Mouse (Mus musculus): Measurements from ENCODE around the gene Ppia. TPM values are rescaled to one million over a fixed set of nuclear protein-coding genes. Genes with fewer than 3 reads are reported as not detected.
A peak's percentile ranks its signal among the peaks of the same experiment; 100 is the strongest.
"Not testable (repeated sequence)": the region's sequence is repeated elsewhere in the genome, so short reads cannot be mapped to it uniquely, and the experiment has no call there.

Gene Ppia
- total RNA-seq (2015; ENCODE audit: low replicate concordance) (1,176 and 1,185 TPM in 2 replicates), total RNA-seq (2017; ENCODE audit: low replicate concordance) (351 and 513 TPM in 2 replicates)

DNA sequence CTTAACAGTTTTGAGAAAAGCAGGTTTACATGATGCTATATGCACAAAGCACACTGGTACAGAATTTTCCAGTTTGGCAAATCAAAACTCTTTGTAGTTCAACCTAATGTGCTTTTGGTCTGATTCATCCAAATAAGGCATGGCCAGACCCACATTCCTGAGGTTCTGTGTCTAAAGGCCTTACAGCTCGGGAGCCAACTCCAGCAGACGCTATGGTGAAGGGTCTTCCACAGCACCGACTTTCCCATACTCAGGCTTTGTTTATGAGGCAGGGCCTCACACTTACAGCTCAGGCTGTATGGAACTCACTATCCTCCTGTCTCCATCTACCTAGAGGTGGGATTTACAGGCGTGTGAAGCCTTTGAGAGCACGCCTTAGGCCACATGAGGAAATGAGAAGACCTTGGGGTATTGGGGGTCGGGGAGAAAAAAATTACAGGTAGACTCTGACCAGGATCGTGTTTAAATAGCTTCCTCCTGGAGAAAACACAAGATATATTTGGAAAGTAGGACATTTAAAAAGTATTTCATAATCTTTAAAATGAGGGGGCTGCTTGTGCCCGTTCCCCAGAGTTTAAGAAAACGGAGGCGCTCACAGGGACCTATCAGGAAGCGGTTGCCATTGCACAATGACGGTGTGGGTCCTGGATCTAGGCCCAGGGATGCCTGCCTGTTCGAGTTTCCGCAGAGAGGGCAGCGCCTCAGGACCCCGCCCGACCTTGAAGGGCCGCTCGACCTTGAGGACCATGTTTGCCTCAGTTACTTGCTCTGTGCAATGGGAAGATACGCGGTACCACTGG is at the start of gene Ppia:
Gene Ppia, plus strand, starts transcription at position 693 of the 800 bp plus-strand sequence.
- peak; percentile 46 for ATAC-seq (replicated peaks; ENCODE audit: low FRiP score, poor library complexity, severe bottlenecking)

GRCm38 (mm10) chr11:6365885-6366284 is 49.4 kb upstream of the Ppia start:
- peak; percentile 93 for ATAC-seq (replicated peaks; ENCODE audit: low FRiP score, poor library complexity, severe bottlenecking)

- no peak for ATAC-seq (replicated peaks; ENCODE audit: low FRiP score, poor library complexity, severe bottlenecking)
These were observed 48.8 kb upstream of the Ppia start for GRCm38 (mm10) chr11:6366434-6366833.

GRCm38 (mm10) chr11:6367156-6367555 is 48.1 kb upstream of the Ppia start:
- no peak for ATAC-seq (replicated peaks; ENCODE audit: low FRiP score, poor library complexity, severe bottlenecking)

DNA sequence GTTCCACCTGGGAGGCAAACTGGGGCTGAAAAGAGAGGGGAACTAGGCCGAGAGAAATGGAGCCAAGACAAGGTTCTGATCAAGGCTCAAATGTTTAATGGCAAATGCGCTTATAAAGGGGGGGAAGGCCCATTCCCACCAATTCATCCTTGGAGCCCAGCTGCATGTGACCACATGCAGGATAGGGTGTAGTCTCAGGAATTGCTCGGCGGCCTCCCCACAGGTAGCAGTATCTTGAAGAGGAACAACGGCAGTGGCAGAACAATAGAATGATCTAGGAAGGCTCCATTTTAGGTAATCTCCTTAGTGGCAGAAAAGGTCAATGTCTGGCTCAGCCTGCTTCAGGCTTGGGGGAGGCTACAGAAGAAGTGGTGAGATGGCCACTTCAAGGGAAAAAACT is 47.3 kb upstream of the Ppia start:
- not testable (repeated sequence) for ATAC-seq (replicated peaks; ENCODE audit: low FRiP score, poor library complexity, severe bottlenecking)

DNA sequence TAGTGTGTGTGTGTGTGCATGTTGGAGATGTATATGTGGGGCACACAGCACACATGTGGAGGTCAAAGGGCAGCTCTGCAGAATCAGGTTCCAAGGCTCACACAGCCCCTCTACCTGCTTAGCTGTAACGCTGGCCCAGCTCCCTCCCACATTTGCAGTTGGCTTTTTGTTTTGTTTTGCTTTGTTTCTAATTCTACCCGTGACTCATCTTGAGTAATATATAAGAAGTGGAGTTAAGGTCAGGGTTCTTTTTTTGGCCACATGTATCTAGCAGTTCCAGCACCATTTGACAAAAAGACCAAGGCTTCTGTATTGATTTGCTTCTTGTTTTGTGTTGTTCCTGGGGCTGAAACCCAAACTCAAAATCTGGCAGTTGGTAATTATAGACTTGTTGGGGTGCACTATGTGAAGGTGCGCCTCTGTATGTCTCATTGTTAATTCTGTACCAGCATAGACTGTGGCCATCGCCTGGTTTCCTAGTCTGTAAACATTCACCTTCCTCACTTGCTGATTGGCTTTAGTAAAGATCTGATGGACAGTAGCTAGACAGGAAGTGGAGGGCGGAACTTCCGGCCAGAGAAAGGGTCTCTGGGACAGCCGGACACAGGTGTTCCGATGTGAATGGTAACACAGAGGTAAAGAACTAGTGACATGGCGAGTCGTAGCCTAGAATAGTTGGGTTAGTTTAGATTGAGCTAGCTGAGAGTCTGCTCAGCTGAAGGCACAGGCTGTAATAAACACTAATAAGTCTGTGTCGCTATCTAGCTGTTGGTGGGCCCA is 43.7 kb upstream of the Ppia start:
- no peak for ATAC-seq (replicated peaks; ENCODE audit: low FRiP score, poor library complexity, severe bottlenecking)

- ATAC-seq (replicated peaks; ENCODE audit: low FRiP score, poor library complexity, severe bottlenecking): no peak
These were observed 42.5 kb upstream of the Ppia start for GRCm38 (mm10) chr11:6372784-6373183.

- no peak for ATAC-seq (replicated peaks; ENCODE audit: low FRiP score, poor library complexity, severe bottlenecking)
These were observed 34.3 kb upstream of the Ppia start for GRCm38 (mm10) chr11:6380916-6381315.

DNA sequence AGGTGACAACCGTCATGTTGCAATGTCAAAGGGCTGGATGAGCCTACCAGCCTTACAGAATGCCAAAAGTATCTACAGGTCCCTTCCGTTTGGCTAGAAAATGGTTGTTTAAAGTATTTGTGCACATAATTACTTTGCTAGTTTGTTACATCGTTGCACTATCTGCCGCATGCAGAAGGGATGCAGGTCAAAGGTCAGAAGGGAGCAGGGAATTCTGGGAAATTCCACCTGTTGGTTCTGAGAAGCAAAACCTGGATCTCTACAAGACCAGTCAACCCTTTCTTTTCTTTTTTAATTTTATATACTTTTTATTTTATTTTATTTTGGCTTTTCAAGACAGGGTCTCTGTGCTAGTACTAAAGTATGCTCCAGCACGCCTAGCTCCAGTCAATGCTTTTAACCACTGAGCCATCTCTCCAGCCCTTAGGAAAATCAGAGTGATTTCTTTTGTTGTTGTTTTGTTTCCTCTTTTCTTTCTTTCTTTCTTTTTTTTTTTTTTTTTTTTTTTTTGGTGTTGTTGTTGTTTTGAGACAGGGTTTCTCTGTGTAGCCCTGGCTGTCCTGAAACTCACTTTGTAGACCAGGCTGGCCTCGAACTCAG is 27.0 kb upstream of the Ppia start:
- ATAC-seq (replicated peaks; ENCODE audit: low FRiP score, poor library complexity, severe bottlenecking): no peak

- ATAC-seq (replicated peaks; ENCODE audit: low FRiP score, poor library complexity, severe bottlenecking): peak; percentile 93
These were observed 26.4 kb upstream of the Ppia start, which contains the start of gene Zmiz2 for GRCm38 (mm10) chr11:6388726-6389413. Gene Zmiz2 (plus strand): TSS chr11:6389074.

DNA sequence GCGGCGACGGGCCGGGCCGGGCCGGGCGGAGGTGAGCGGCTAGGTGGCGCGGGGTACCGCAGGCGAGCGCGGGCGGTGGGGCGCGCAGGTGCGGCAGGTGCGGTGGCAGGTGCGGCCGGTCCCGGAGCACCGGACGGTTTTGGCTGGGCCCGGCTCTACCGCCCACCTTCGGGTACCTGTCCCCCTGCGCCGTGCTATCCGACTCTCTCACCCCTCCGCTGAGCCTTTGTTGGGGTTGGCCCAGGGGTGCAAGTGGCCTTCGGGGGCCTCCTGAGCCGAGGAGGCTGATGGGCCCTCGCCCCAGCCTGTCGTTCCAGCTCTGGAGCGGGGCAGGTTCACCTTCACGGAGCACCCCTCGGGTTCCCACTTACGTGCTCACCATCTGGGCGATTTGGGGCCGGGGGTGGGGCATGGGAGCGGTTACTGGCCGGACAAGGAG is 25.7 kb upstream of the Ppia start:
- ATAC-seq (replicated peaks; ENCODE audit: low FRiP score, poor library complexity, severe bottlenecking): 0 out of 2 replicates have a peak, but pooled peaks have one; percentile 28

DNA sequence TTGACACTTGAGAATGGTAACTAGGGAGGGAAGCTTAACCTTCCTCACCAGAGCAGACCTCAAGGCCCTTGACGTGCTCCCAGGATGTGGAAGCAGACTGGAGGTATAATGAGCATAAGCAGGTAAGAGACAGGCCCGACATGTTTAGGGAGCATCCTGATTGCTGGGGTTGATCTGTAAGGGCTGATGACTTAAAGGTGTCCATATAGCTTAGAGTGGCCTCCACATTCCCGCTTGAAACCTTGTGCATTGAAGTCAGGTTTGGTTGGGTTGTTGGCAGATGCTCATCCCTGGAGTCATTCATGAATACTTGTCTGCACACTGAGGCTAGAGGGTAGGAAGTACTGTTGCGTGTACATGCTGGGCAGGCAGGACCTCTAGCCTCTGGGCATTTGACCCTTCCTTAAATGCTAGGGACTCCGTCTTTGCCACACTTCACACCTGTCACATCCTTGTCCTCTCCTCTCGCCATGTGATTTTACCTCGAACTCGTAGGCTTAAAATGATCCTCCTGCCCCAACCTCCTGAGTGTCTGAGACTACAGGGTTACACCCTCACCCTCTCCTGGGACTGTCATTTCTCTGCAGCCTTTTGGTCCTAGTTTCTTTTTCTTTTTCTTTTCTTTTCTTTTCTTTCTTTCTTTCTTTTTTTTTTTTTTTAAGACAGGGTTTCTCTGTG is 24.7 kb upstream of the Ppia start:
- no peak for ATAC-seq (replicated peaks; ENCODE audit: low FRiP score, poor library complexity, severe bottlenecking)

DNA sequence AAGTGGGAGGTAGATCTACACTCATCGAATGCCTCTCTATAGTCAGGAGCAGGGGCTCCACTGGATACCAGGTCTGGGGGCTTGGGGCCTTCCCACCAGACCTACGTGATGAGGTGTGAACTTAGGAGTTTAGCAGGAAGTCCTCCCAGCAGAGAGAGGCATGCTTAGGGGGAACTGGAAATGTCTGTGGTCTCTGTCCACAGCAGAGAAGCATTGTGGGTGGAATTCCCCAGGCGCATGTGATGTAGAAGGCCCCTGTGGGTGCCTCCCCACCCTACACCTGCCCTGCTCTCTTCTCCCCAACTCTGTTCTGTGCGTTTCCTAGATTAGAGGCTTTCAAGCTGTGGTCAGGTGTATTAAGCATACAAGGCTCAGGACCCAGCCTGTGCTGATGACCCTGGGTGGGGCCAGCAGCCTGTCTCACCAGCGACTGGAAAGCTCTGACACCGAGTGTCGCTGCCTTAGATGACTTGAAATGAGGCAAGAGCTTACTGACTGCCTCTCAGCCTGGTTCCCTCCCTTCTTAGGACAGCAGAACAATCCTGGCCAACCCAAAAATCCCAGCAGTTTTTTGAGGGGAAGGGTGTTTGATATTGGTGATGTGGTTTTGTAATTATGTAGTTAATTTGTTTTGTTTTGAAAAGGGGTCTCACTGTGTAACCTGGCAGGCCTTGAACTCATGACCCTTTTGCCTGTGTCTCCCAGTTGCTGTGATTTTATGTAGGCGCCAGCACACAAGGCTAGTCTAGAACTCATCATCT is 23.5 kb upstream of the Ppia start:
- no peak for ATAC-seq (replicated peaks; ENCODE audit: low FRiP score, poor library complexity, severe bottlenecking)

GRCm38 (mm10) chr11:6392857-6393256 is 22.4 kb upstream of the Ppia start:
- ATAC-seq (replicated peaks; ENCODE audit: low FRiP score, poor library complexity, severe bottlenecking): no peak

- no peak for ATAC-seq (replicated peaks; ENCODE audit: low FRiP score, poor library complexity, severe bottlenecking)
These were observed 21.4 kb upstream of the Ppia start for GRCm38 (mm10) chr11:6393866-6394265.

- no peak for ATAC-seq (replicated peaks; ENCODE audit: low FRiP score, poor library complexity, severe bottlenecking)
These were observed 19.7 kb upstream of the Ppia start for GRCm38 (mm10) chr11:6395565-6395964.

- ATAC-seq (replicated peaks; ENCODE audit: low FRiP score, poor library complexity, severe bottlenecking): no peak
These were observed 17.1 kb upstream of the Ppia start for GRCm38 (mm10) chr11:6398141-6398540.

Data from erythroblast, adult 5-6 weeks (primary cell).